Mouse (Mus musculus) neural tube, embryonic 11.5 days (tissue): ENCODE measurements around the gene Phf11d. TPM values are rescaled to one million over a fixed set of nuclear protein-coding genes. Genes with fewer than 3 reads are reported as not detected.
"Not testable (repeated sequence)": the region's sequence is repeated elsewhere in the genome, so short reads cannot be mapped to it uniquely, and the experiment has no call there.

Source experiments
- ATAC-seq: fragments of 200-750 bp; cut with Nextera tagmentation; 2 replicates; pipeline ENCODE4 v1.8.0; 2017; ENCODE audit warnings: moderate number of reproducible peaks, mild to moderate bottlenecking, moderate TSS enrichment, moderate library complexity; ENCODE audit not compliant: insufficient read depth, low FRiP score, low TSS enrichment
- DNase-seq: peaks from one replicate; pipeline ENCODE4 v3.0.0-alpha.2; 2015; ENCODE audit warnings: low spot score
- H3K27ac ChIP-seq: fragments of 300-500 bp; sonication (generic); 2 replicates; pipeline ENCODE4 v1.5.1; 2014; ENCODE audit warnings: low read depth, mild to moderate bottlenecking, low read length
- H3K27me3 ChIP-seq: fragments of 300-500 bp; sonication (generic); 2 replicates; pipeline ENCODE4 v1.6.1; 2014; ENCODE audit warnings: mild to moderate bottlenecking, low read length, mixed read lengths; ENCODE audit not compliant: control insufficient read depth, insufficient read depth
- H3K36me3 ChIP-seq: fragments of 300-500 bp; sonication (generic); 2 replicates; pipeline ENCODE4 v1.6.1; 2014; ENCODE audit warnings: mild to moderate bottlenecking, low read length, moderate library complexity, mixed read lengths; ENCODE audit not compliant: control insufficient read depth, insufficient read depth
- H3K4me1 ChIP-seq: fragments of 300-500 bp; sonication (generic); 2 replicates; pipeline ENCODE4 v1.6.1; 2014; ENCODE audit warnings: low read length, mixed read lengths; ENCODE audit not compliant: control insufficient read depth, insufficient read depth
- H3K4me2 ChIP-seq: fragments of 300-500 bp; sonication (generic); 2 replicates; pipeline ENCODE4 v1.6.1; 2014; ENCODE audit warnings: low read depth, mild to moderate bottlenecking, moderate library complexity
- H3K4me3 ChIP-seq: fragments of 300-500 bp; sonication (generic); 2 replicates; pipeline ENCODE4 v1.5.1; 2014; ENCODE audit warnings: low read depth, low read length
- H3K9ac ChIP-seq: fragments of 300-500 bp; sonication (generic); 2 replicates; pipeline ENCODE4 v1.6.1; 2014; ENCODE audit warnings: mild to moderate bottlenecking, low read length
- H3K9me3 ChIP-seq: fragments of 300-500 bp; sonication (generic); 2 replicates; pipeline ENCODE4 v1.6.1; 2016; ENCODE audit warnings: low read length; ENCODE audit not compliant: control insufficient read depth
- WGBS: fragments of 180-500 bp; shearing (Covaris S2); extraction: QIAGEN DNeasy Blood & Tissue Kit; methylation state at CpG from one replicate; pipeline ENCODE4 v1.1.7; 2014; 5-methylcytosine and 5-hydroxymethylcytosine counted together
- polyA plus RNA-seq: library from polyadenylated mRNA; unstranded; fragments of >200 nt; fragmentation: Nextera tagmentation; extraction: Ambion mirVana; gene quantifications from 2 replicates; pipeline ENCODE4 v1.2.1, GENCODE M21; 2014

Phf11d gene
- polyA plus RNA-seq, 1 experiment from 2014 or later: 0.28 TPM

GRCm38 (mm10) chr14:59339541-59339940 is 25.7 kb downstream of the Phf11d start:
- no peaks in the 10 kb centered on the region for H3K27me3 ChIP-seq
- H3K9me3 ChIP-seq: no peaks in the 10 kb centered on the region
- H3K4me2 ChIP-seq: no peak overlapping the region
- 94% methylated on average over 1 of the region's 1 CpGs for WGBS
- H3K9ac ChIP-seq: no peak overlapping the region
- ATAC-seq (no peak), DNase-seq (no peak)
- H3K36me3 ChIP-seq: no peaks in the 10 kb centered on the region
- H3K4me3 ChIP-seq: no peak overlapping the region
- H3K4me1 ChIP-seq: no peaks in the 10 kb centered on the region
- no peak overlapping the region for H3K27ac ChIP-seq

- H3K4me3 ChIP-seq, H3K9ac ChIP-seq, ATAC-seq, H3K4me2 ChIP-seq, H3K9me3 ChIP-seq, H3K4me1 ChIP-seq, H3K27ac ChIP-seq, DNase-seq, H3K36me3 ChIP-seq, H3K27me3 ChIP-seq: not testable (repeated sequence)
- WGBS: 78% methylated on average over 3 of the region's 3 CpGs
Measured at GRCm38 (mm10) chr14:59336056-59336455, 29.2 kb downstream of the Phf11d start.

GRCm38 (mm10) chr14:59330499-59330898 is 34.8 kb downstream of the Phf11d start:
- H3K4me1 ChIP-seq, H3K9ac ChIP-seq, H3K36me3 ChIP-seq, H3K27me3 ChIP-seq, H3K4me3 ChIP-seq, H3K9me3 ChIP-seq, H3K4me2 ChIP-seq, ATAC-seq, H3K27ac ChIP-seq: not testable (repeated sequence)
- peak; percentile 10 for DNase-seq
- WGBS: 58% methylated on average over 3 of the region's 3 CpGs

GRCm38 (mm10) chr14:59319970-59320369 is 45.3 kb downstream of the Phf11d start:
- H3K4me2 ChIP-seq, H3K36me3 ChIP-seq, H3K4me3 ChIP-seq, H3K9me3 ChIP-seq, H3K27me3 ChIP-seq, H3K27ac ChIP-seq, H3K4me1 ChIP-seq, H3K9ac ChIP-seq, DNase-seq, ATAC-seq: not testable (repeated sequence)
- 87% methylated on average over 6 of the region's 6 CpGs for WGBS

GRCm38 (mm10) chr14:59319036-59319435 is 46.2 kb downstream of the Phf11d start:
- H3K4me3 ChIP-seq, H3K9ac ChIP-seq, H3K27ac ChIP-seq, H3K9me3 ChIP-seq, H3K4me2 ChIP-seq, H3K27me3 ChIP-seq, ATAC-seq, H3K4me1 ChIP-seq, H3K36me3 ChIP-seq, DNase-seq: not testable (repeated sequence)
- 91% methylated on average over 3 of the region's 3 CpGs for WGBS

Other genes starting within 250 kb of the Phf11d start
- gene 1700129C05Rik, start 222.6 kb downstream of the Phf11d start, polyA plus RNA-seq: not detected in 2 replicates
- gene Gm5142, start 186.7 kb downstream of the Phf11d start, polyA plus RNA-seq: not detected in 2 replicates
- 99.0 and 108 TPM in 2 replicates for gene Rcbtb1, start 164.3 kb downstream of the Phf11d start, polyA plus RNA-seq
- not detected in 2 replicates for gene Gm6904, start 105.3 kb downstream of the Phf11d start, polyA plus RNA-seq
- gene Phf11a, start 67.9 kb downstream of the Phf11d start, polyA plus RNA-seq: not detected in 2 replicates
- 0.32 TPM in 1 of 2 replicates, not detected in the other for gene Phf11b, start 24.1 kb downstream of the Phf11d start, polyA plus RNA-seq
- gene Phf11c, start 29.9 kb upstream of the Phf11d start, polyA plus RNA-seq: 0.55 and 0.81 TPM in 2 replicates
- gene Setdb2, start 75.4 kb upstream of the Phf11d start, polyA plus RNA-seq: 10.3 and 12.9 TPM in 2 replicates
- 38.5 and 41.5 TPM in 2 replicates for gene Cab39l, start 75.5 kb upstream of the Phf11d start, polyA plus RNA-seq
- 28.7 and 35.4 TPM in 2 replicates for gene Cdadc1, start 232.5 kb upstream of the Phf11d start, polyA plus RNA-seq